Mouse (Mus musculus) lung, embryonic 16.5 days (tissue): ENCODE results near the gene Olfr727. TPM values are rescaled to one million over a fixed set of nuclear protein-coding genes. Genes with fewer than 3 reads are reported as not detected.

Experiments used
- ATAC-seq: fragments of 200-750 bp; cut with Nextera tagmentation; 2 replicates; pipeline ENCODE4 v1.8.0; 2017; ENCODE audit warnings: low read depth, mild to moderate bottlenecking, moderate library complexity
- H3K27ac ChIP-seq: fragments of 300-500 bp; sonication (generic); 2 replicates; pipeline ENCODE4 v1.5.1; 2014; ENCODE audit warnings: mild to moderate bottlenecking, control low read depth, low read length
- H3K27me3 ChIP-seq: fragments of 300-500 bp; sonication (generic); 2 replicates; pipeline ENCODE4 v1.6.1; 2014; ENCODE audit warnings: low read depth, low read length, mixed read lengths; ENCODE audit not compliant: control insufficient read depth, insufficient read depth
- H3K36me3 ChIP-seq: fragments of 300-500 bp; sonication (generic); 2 replicates; pipeline ENCODE4 v1.6.1; 2014; ENCODE audit warnings: low read length; ENCODE audit not compliant: control insufficient read depth, insufficient read depth
- H3K4me1 ChIP-seq: fragments of 300-500 bp; sonication (generic); replicated peaks from 2 replicates; pipeline ENCODE4 v1.6.1; 2014; ENCODE audit warnings: low read length, mixed read lengths; ENCODE audit not compliant: control insufficient read depth, insufficient read depth
- H3K4me2 ChIP-seq: fragments of 300-500 bp; sonication (generic); 2 replicates; pipeline ENCODE4 v1.6.1; 2014; ENCODE audit warnings: low read depth, low read length, control low read depth
- H3K4me3 ChIP-seq: fragments of 300-500 bp; sonication (generic); 2 replicates; pipeline ENCODE4 v1.5.1; 2014; ENCODE audit warnings: mild to moderate bottlenecking, low read length, control low read depth
- H3K9ac ChIP-seq: fragments of 300-500 bp; sonication (generic); 2 replicates; pipeline ENCODE4 v1.6.1; 2014; ENCODE audit warnings: low read length, control low read depth
- H3K9me3 ChIP-seq: fragments of 300-500 bp; sonication (generic); 2 replicates; pipeline ENCODE4 v1.6.1; 2016; ENCODE audit warnings: low read length; ENCODE audit not compliant: control insufficient read depth
- WGBS: fragments of 180-500 bp; shearing (Covaris S2); extraction: QIAGEN DNeasy Blood & Tissue Kit; methylation state at CpG from one replicate; pipeline ENCODE4 v1.1.7; 2014; 5-methylcytosine and 5-hydroxymethylcytosine counted together
- polyA plus RNA-seq: library from polyadenylated mRNA; unstranded; fragments of >200 nt; fragmentation: Nextera tagmentation; extraction: Ambion mirVana; gene quantifications from 2 replicates; pipeline ENCODE4 v1.2.1, GENCODE M21; 2015

The Olfr727 gene
- not detected in 2 replicates for polyA plus RNA-seq

DNA sequence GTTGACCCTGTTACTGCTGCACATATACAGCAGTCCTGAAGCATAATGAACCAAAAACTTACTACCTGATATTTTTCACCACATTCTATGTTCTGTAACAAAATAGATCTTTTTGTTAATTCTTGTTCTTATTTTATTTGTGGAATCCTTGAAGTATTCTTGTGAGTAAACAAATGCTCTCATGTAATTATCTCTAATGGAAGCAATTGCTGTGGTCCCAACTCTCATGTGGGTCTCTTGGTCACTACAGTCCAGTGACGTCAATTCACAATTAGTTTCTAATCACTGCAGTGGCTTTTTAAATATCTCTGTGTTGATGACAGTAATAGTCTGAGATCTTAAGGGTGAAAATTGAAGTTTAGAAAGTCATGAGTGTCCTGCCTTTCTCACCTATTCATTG lies at the start of gene Olfr727:
TSS of gene Olfr727 (plus strand) at position 301 of the 400 bp plus-strand sequence.
- H3K27ac ChIP-seq, result no peak within 1 kb of the TSS
- no peak for ATAC-seq
- H3K4me2 ChIP-seq, result no peak within 1 kb of the TSS
- H3K4me1 ChIP-seq, result no peaks in the 10 kb centered on the region
- no peaks in the 10 kb centered on the region for H3K9me3 ChIP-seq
- no peak within 1 kb of the TSS for H3K9ac ChIP-seq
- WGBS, result 78% methylated on average over 1 of the region's 1 CpGs
- H3K27me3 ChIP-seq, result no peaks in the 10 kb centered on the region
- H3K4me3 ChIP-seq, result no peak within 1 kb of the TSS
- H3K36me3 ChIP-seq, result no peaks in the 10 kb centered on the region

DNA sequence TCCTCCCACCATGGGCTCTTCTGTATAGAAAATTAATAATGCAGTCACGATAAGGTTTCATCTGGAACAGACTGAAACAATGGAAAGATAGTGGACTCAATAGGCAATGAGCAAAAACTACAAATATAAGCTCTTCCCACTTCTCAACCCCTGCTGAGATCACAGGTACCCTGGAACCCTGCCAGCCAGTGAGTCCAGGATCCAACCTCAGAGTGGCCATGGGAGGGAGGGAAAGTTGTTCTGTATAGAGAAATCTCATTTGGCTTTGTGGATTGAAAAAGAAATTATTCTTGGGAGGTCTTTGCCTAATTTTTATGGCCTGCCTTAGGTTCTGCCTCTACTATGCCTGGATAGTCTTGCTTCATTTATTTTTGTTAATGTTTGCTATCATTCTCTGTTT lies 32.1 kb upstream of the Olfr727 start, which contains the start of gene Olfr726:
TSS of gene Olfr726 (minus strand) at position 101 of the 400 bp plus-strand sequence.
- Histone ChIP-seq H3K4me1 (no peaks in the 10 kb centered on the region), H3K4me3 (no peak within 1 kb of the TSS), H3K27me3 (no peaks in the 10 kb centered on the region), H3K9me3 (no peaks in the 10 kb centered on the region), H3K9ac (no peak within 1 kb of the TSS), H3K36me3 (no peaks in the 10 kb centered on the region), H3K4me2 (no peak within 1 kb of the TSS), H3K27ac (no peak within 1 kb of the TSS)
- WGBS, result 54% methylated on average over 1 of the region's 1 CpGs
- no peak for ATAC-seq

DNA sequence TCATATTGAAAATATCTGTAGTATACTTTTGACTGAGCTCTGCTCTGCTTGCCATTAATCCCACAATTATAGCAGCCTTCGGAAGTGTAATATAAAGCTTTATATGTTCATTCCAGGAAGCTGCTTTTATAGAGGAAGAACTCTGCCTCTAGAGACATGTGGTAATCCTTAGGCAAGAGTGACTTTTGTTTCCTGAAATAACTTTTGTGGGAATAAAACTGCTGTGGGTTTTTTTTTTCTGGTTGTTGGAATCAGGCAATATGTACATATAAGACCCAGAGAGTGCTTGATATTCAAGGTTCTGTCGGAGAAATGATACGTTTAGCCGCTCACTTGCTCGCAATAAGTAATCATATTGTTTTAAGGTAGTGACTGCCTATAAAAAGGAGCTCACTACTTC lies 19.6 kb downstream of the Olfr727 start, which contains the start of gene Olfr728:
TSS of gene Olfr728 (minus strand) at position 101 of the 400 bp plus-strand sequence.
- 88% methylated on average over 5 of the region's 5 CpGs for WGBS
- H3K4me2 ChIP-seq, result no peak within 1 kb of the TSS
- no peaks in the 10 kb centered on the region for H3K27me3 ChIP-seq
- no peak within 1 kb of the TSS for H3K9ac ChIP-seq
- no peak within 1 kb of the TSS for H3K4me3 ChIP-seq
- no peaks in the 10 kb centered on the region for H3K36me3 ChIP-seq
- no peak for ATAC-seq
- no peaks in the 10 kb centered on the region for H3K9me3 ChIP-seq
- no peak within 1 kb of the TSS for H3K27ac ChIP-seq
- H3K4me1 ChIP-seq, result no peaks in the 10 kb centered on the region

GRCm38 (mm10) chr14:50152810-50153209 lies 29.8 kb downstream of the Olfr727 start, which contains the start of gene Olfr729:
Gene Olfr729, minus strand, starts transcription at chr14:50152910.
- Histone ChIP-seq H3K27me3 (no peaks in the 10 kb centered on the region), H3K27ac (no peak within 1 kb of the TSS), H3K9me3 (no peaks in the 10 kb centered on the region), H3K9ac (no peak within 1 kb of the TSS), H3K4me2 (no peak within 1 kb of the TSS), H3K36me3 (no peaks in the 10 kb centered on the region), H3K4me3 (no peak within 1 kb of the TSS), H3K4me1 (no peaks in the 10 kb centered on the region)
- no peak for ATAC-seq

Other genes starting within 250 kb of the Olfr727 start
- not detected in 2 replicates for gene Olfr722, start 221.2 kb upstream of the Olfr727 start, polyA plus RNA-seq
- gene Olfr723, start 191.4 kb upstream of the Olfr727 start, polyA plus RNA-seq, result not detected in 2 replicates
- gene Olfr724, start 159.9 kb upstream of the Olfr727 start, polyA plus RNA-seq, result not detected in 2 replicates
- not detected in 2 replicates for gene Olfr725, start 82.8 kb upstream of the Olfr727 start, polyA plus RNA-seq
- gene Olfr726, start 32.2 kb upstream of the Olfr727 start, polyA plus RNA-seq, result not detected in 2 replicates
- gene Olfr728, start 19.5 kb downstream of the Olfr727 start, polyA plus RNA-seq, result not detected in 2 replicates
- not detected in 2 replicates for gene Olfr729, start 29.7 kb downstream of the Olfr727 start, polyA plus RNA-seq
- gene Olfr730, start 65.0 kb downstream of the Olfr727 start, polyA plus RNA-seq, result not detected in 2 replicates
- gene Olfr731, start 118.7 kb downstream of the Olfr727 start, polyA plus RNA-seq, result not detected in 2 replicates
- not detected in 2 replicates for gene Olfr732, start 161.0 kb downstream of the Olfr727 start, polyA plus RNA-seq
- not detected in 2 replicates for gene Olfr733, start 178.3 kb downstream of the Olfr727 start, polyA plus RNA-seq
- gene Olfr734, start 203.6 kb downstream of the Olfr727 start, polyA plus RNA-seq, result not detected in 2 replicates
- not detected in 2 replicates for gene Olfr735, start 225.7 kb downstream of the Olfr727 start, polyA plus RNA-seq
- gene Tlr11, start 234.7 kb downstream of the Olfr727 start, polyA plus RNA-seq, result not detected in 2 replicates